Mouse (Mus musculus) stomach, embryonic 15.5 days (tissue): ENCODE data around the gene Spata1. TPM values are rescaled to one million over a fixed set of nuclear protein-coding genes. Genes with fewer than 3 reads are reported as not detected.

ENCODE experiments used
- ATAC-seq: fragments of 200-750 bp; cut with Nextera tagmentation; 2 replicates; pipeline ENCODE4 v1.8.0; 2017; ENCODE audit warnings: low read depth, moderate number of reproducible peaks, moderate TSS enrichment; ENCODE audit not compliant: insufficient read depth, low FRiP score
- H3K27ac ChIP-seq: fragments of 300-500 bp; sonication (generic); 2 replicates; pipeline ENCODE4 v1.5.1; 2015; ENCODE audit warnings: mild to moderate bottlenecking, inconsistent platforms
- H3K27me3 ChIP-seq: fragments of 300-500 bp; sonication (generic); replicated peaks from 2 replicates; pipeline ENCODE4 v1.6.1; 2015; ENCODE audit warnings: inconsistent platforms
- H3K36me3 ChIP-seq: fragments of 300-500 bp; sonication (generic); 2 replicates; pipeline ENCODE4 v1.6.1; 2015; ENCODE audit warnings: inconsistent platforms
- H3K4me1 ChIP-seq: fragments of 300-500 bp; sonication (generic); 2 replicates; pipeline ENCODE4 v1.6.1; 2015; ENCODE audit warnings: inconsistent platforms
- H3K4me2 ChIP-seq: fragments of 300-500 bp; sonication (generic); 2 replicates; pipeline ENCODE4 v1.6.1; 2015; ENCODE audit warnings: mild to moderate bottlenecking, inconsistent platforms
- H3K4me3 ChIP-seq: fragments of 300-500 bp; sonication (generic); replicated peaks from 2 replicates; pipeline ENCODE4 v1.5.1; 2015; ENCODE audit warnings: inconsistent platforms
- H3K9ac ChIP-seq: fragments of 300-500 bp; sonication (generic); 2 replicates; pipeline ENCODE4 v1.6.1; 2015; ENCODE audit warnings: inconsistent platforms
- H3K9me3 ChIP-seq: fragments of 300-500 bp; sonication (generic); 2 replicates; pipeline ENCODE4 v1.6.1; 2016; ENCODE audit warnings: inconsistent platforms
- WGBS: fragments of 180-500 bp; shearing (Covaris S2); methylation state at CpG from one replicate; pipeline ENCODE4 v1.1.7; 2015; 5-methylcytosine and 5-hydroxymethylcytosine counted together
- polyA plus RNA-seq: library from polyadenylated mRNA; unstranded; fragments of >200 nt; fragmentation: Nextera tagmentation; extraction: Ambion mirVana; gene quantifications from 2 replicates; pipeline ENCODE4 v1.2.1, GENCODE M21; 2015

Gene Spata1
- polyA plus RNA-seq, 1 experiment from 2014 or later = 5.4 TPM

DNA sequence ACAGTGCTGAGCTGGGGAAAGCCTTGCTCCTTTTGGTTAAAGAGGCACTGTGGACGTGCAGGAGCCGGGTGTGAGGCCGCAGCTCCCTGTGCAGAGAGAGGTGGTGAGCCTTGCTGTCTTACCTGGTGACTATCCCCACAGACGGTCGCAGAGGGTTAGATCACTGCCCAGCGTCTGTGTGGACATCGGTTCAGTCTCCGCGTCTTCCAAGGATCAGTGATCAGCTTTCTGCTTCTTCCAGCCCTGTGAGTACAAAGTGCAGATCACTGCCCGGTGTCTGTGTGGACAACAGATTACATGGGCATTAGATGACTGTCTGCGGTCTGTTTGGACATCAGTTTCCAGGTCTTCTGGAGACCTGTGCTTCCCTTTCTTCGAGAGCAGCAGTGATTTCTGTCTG, 85.0 kb downstream of the Spata1 start:
- H3K27ac ChIP-seq = no peak overlapping the region
- H3K9ac ChIP-seq = no peak overlapping the region
- WGBS = 85% methylated on average over 12 of the region's 12 CpGs
- ATAC-seq = no peak
- no peaks in the 10 kb centered on the region for H3K4me1 ChIP-seq
- H3K27me3 ChIP-seq = no peaks in the 10 kb centered on the region
- H3K9me3 ChIP-seq = no peaks in the 10 kb centered on the region
- H3K4me2 ChIP-seq = no peak overlapping the region
- H3K36me3 ChIP-seq = peaks cover 14% of the 10 kb centered on the region
- no peak overlapping the region for H3K4me3 ChIP-seq

DNA sequence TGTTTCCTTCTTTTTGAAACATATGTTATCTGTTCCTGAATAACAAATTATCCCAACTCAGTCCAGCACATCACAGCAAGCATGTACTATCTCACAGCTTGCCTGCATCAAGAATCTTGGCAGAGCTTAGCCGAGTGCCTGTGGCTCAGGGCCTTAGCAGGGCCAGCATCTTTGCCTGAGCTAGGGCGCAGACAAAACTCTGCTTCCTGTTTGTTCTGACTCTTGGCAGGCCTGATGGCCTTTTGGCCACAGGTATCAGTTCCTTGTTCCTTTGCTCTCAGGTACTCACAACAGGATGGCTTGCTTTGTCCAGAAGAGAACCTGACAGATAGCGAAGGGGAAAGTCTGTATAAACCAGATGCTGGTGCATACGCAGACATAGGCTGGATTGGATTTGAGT, 85.6 kb downstream of the Spata1 start:
- H3K9ac ChIP-seq = no peak overlapping the region
- H3K36me3 ChIP-seq = peaks cover 10% of the 10 kb centered on the region
- H3K9me3 ChIP-seq = no peaks in the 10 kb centered on the region
- H3K4me2 ChIP-seq = no peak overlapping the region
- no peaks in the 10 kb centered on the region for H3K4me1 ChIP-seq
- 71% methylated on average over 4 of the region's 4 CpGs for WGBS
- no peak overlapping the region for H3K4me3 ChIP-seq
- no peak for ATAC-seq
- H3K27me3 ChIP-seq = no peaks in the 10 kb centered on the region
- no peak overlapping the region for H3K27ac ChIP-seq

DNA sequence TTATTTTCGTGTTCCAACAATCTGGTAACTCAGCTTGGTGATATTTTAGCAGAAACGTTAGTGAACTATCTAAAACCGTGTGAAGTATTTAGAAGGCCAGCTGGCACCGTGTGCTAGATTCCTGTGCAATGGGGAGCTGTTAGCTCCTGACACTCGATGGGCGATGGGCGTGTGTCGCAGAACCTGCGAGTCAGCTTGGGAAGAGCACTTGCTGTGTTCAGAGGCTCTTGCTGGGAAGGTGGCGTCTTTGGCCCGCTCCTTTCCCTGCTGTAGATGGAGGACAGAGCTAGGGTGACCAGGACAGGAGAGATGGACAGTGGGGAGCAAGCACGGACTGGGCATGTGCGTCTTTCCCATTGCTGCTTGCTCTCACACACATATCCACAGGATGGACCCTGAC, 86.5 kb downstream of the Spata1 start:
- H3K4me1 ChIP-seq = no peaks in the 10 kb centered on the region

DNA sequence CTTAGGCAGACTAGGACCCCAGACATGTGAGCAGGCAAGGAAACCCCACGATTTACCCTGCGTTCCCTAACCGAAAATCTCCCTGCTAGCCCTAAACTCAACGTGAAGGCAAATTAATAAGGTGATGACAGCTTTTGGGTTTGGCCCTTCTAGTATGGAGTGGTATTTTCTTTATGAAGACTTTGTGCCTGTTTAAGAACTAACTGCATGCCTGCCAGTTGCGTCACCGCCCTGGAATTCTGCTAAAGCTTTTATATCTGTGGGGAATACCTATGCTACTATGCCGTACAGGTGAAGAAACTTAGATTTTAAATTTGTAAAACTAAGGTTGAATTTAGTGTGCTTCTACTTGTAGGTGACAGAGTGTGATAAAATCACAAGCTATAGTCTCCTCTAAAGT, 87.1 kb downstream of the Spata1 start:
- H3K27me3 ChIP-seq = no peaks in the 10 kb centered on the region
- H3K9ac ChIP-seq = no peak overlapping the region
- H3K9me3 ChIP-seq = no peaks in the 10 kb centered on the region
- H3K4me2 ChIP-seq = no peak overlapping the region
- ATAC-seq = no peak
- H3K36me3 ChIP-seq = peaks cover 10% of the 10 kb centered on the region; the same call in 1 of the 2 replicates
- no peak overlapping the region for H3K4me3 ChIP-seq
- WGBS = 85% methylated on average over 7 of the region's 7 CpGs
- H3K27ac ChIP-seq = no peak overlapping the region
- no peaks in the 10 kb centered on the region for H3K4me1 ChIP-seq

More for the DNA sequence above, 86.5 kb downstream of the Spata1 start:
- ATAC-seq = no peak
- no peak overlapping the region for H3K9ac ChIP-seq
- H3K4me2 ChIP-seq = no peak overlapping the region
- WGBS = 87% methylated on average over 13 of the region's 13 CpGs
- H3K4me3 ChIP-seq = no peak overlapping the region
- no peaks in the 10 kb centered on the region for H3K9me3 ChIP-seq
- H3K27me3 ChIP-seq = no peaks in the 10 kb centered on the region
- H3K27ac ChIP-seq = no peak overlapping the region
- peaks cover 8% of the 10 kb centered on the region; the same call in 1 of the 2 replicates for H3K36me3 ChIP-seq

DNA sequence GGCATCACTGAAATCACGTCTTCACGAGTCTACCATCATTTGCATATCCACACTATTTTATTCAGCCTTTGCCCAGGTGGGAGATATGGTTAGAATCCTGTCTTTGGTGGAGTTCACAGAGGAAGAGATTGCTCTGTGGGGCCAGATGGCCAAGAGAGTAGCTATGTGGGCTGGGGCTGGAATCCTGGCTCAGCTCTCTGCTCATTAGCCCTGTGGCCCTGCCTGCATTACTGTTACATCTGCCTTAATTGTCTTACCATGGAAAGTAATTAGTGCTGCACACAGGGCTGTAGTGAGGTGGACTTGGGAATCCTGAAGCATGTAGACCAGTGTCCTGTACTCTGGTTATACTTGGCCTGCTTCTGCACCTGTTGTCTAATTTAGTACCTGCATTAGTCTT, 87.5 kb downstream of the Spata1 start:
- Histone ChIP-seq H3K9ac (no peak overlapping the region), H3K4me3 (no peak overlapping the region), H3K27ac (no peak overlapping the region), H3K27me3 (no peaks in the 10 kb centered on the region), H3K36me3 (peaks cover 5% of the 10 kb centered on the region; the same call in 1 of the 2 replicates), H3K4me2 (no peak overlapping the region), H3K9me3 (no peaks in the 10 kb centered on the region), H3K4me1 (no peaks in the 10 kb centered on the region)
- no peak for ATAC-seq
- WGBS = 83% methylated on average over 2 of the region's 2 CpGs

DNA sequence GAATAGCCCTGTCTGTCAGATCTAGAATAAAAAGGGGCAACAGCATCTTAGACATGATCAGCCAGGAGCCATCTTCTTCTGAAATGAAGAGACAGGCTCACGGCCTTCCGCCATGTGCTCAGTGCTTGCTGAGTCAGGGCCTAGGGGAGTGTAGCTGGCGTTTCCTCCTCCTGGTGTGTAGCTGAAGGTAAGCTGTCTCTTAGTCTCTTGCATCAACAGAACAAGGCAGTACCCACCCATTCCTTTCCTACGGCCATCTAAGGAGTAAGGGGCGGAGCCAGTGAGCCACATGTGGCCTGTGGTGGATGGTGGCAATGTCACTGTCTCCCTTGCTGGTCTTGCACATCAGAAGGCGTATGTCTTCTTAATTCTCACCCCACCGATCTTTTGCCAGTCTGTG, 89.4 kb downstream of the Spata1 start:
- H3K36me3 ChIP-seq = 0 out of 2 replicates have a peak, but pooled peaks cover 3% of the 10 kb centered on the region
- WGBS = 75% methylated on average over 7 of the region's 7 CpGs
- H3K4me2 ChIP-seq = no peak overlapping the region
- no peaks in the 10 kb centered on the region for H3K27me3 ChIP-seq
- no peak overlapping the region for H3K27ac ChIP-seq
- no peak for ATAC-seq
- no peak overlapping the region for H3K4me3 ChIP-seq
- H3K4me1 ChIP-seq = no peaks in the 10 kb centered on the region
- H3K9me3 ChIP-seq = no peaks in the 10 kb centered on the region
- no peak overlapping the region for H3K9ac ChIP-seq

Other genes starting within 250 kb of the Spata1 start
- gene Ssx2ip, start 95.1 kb downstream of the Spata1 start, polyA plus RNA-seq = 31.2 and 35.9 TPM in 2 replicates
- gene Ctbs, start 50.0 kb downstream of the Spata1 start, polyA plus RNA-seq = 10.9 and 11.3 TPM in 2 replicates
- 992 and 1,078 TPM in 2 replicates for gene Gng5, start 54 bp upstream of the Spata1 start, polyA plus RNA-seq
- gene Rpf1, start 21.7 kb upstream of the Spata1 start, polyA plus RNA-seq = 49.7 and 51.6 TPM in 2 replicates
- gene Uox, start 70.7 kb upstream of the Spata1 start, polyA plus RNA-seq = 0.43 and 1.5 TPM in 2 replicates
- gene Dnase2b, start 115.8 kb upstream of the Spata1 start, polyA plus RNA-seq = 0.23 and 0.24 TPM in 2 replicates
- gene 4930503B20Rik, start 151.6 kb upstream of the Spata1 start, polyA plus RNA-seq = not detected in 2 replicates
- 0.67 and 0.86 TPM in 2 replicates for gene Samd13, start 185.8 kb upstream of the Spata1 start, polyA plus RNA-seq